Mouse (Mus musculus) brain, embryonic 14.5 days (tissue): ENCODE measurements around the gene B2m.

ENCODE experiments used
- CTCF ChIP-seq: fragments of 200-500 bp; IDR thresholded peaks from 2 replicates; pipeline ENCODE4 v1.5.1; 2012; ENCODE audit warnings: inconsistent platforms, mild to moderate bottlenecking, moderate library complexity, borderline replicate concordance; ENCODE audit not compliant: insufficient read depth, insufficient read length; ENCODE audit errors: extremely low read depth
- POLR2A ChIP-seq: fragments of 200-500 bp; IDR thresholded peaks from 2 replicates; pipeline ENCODE4 v1.6.1; 2012; ENCODE audit warnings: mild to moderate bottlenecking, inconsistent platforms, borderline replicate concordance; ENCODE audit not compliant: poor library complexity, insufficient read depth, insufficient read length, severe bottlenecking; ENCODE audit errors: extremely low read depth

DNA sequence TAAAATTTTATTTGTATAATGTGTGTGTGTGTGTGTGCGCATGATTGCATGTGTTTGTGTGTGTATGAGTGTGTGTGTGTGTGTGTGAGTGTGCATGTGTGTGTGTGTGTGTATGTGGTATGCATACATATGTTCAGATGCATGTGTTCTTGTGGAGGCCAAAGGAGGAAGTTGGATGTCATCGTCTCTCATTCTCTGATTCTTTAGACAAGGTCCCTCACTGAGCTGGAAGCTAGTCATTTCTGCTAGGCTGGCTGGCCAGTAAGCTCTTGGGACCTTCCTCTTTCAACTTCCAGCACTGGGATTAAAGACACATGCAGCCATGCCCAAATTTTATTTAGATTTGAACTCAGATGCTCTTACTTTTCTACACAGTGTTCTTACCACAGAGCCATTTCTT, 15.4 kb upstream of the B2m start:
- TF ChIP-seq POLR2A, result no peak
- no peak for TF ChIP-seq CTCF
